Mouse (Mus musculus) kidney, embryonic 14.5 days (tissue): ENCODE measurements around the gene Krit1. TPM values are rescaled to one million over a fixed set of nuclear protein-coding genes. Genes with fewer than 3 reads are reported as not detected.
"Not testable (repeated sequence)": the region's sequence is repeated elsewhere in the genome, so short reads cannot be mapped to it uniquely, and the experiment has no call there.

Source experiments
- ATAC-seq: fragments of 200-750 bp; cut with Nextera tagmentation; 2 replicates; pipeline ENCODE4 v1.8.0; 2017; ENCODE audit warnings: moderate number of reproducible peaks, mild to moderate bottlenecking, moderate TSS enrichment, moderate library complexity; ENCODE audit not compliant: low FRiP score, low TSS enrichment
- H3K27ac ChIP-seq: fragments of 300-500 bp; sonication (generic); 2 replicates; pipeline ENCODE4 v1.5.1; 2014; ENCODE audit warnings: low read depth, mild to moderate bottlenecking, low read length, moderate library complexity, mixed read lengths
- H3K27me3 ChIP-seq: fragments of 300-500 bp; sonication (generic); 2 replicates; pipeline ENCODE4 v1.6.1; 2014; ENCODE audit warnings: mild to moderate bottlenecking, low read length; ENCODE audit not compliant: control insufficient read depth, insufficient read depth
- H3K36me3 ChIP-seq: fragments of 300-500 bp; sonication (generic); 2 replicates; pipeline ENCODE4 v1.6.1; 2014; ENCODE audit warnings: low read length, mixed read lengths; ENCODE audit not compliant: control insufficient read depth, insufficient read depth
- H3K4me1 ChIP-seq: fragments of 300-500 bp; sonication (generic); 2 replicates; pipeline ENCODE4 v1.6.1; 2014; ENCODE audit warnings: low read length, mixed read lengths; ENCODE audit not compliant: control insufficient read depth, insufficient read depth
- H3K4me2 ChIP-seq: fragments of 300-500 bp; sonication (generic); replicated peaks from 2 replicates; pipeline ENCODE4 v1.6.1; 2014; ENCODE audit warnings: low read depth, mild to moderate bottlenecking, low read length
- H3K4me3 ChIP-seq: fragments of 300-500 bp; sonication (generic); 2 replicates; pipeline ENCODE4 v1.5.1; 2014; ENCODE audit warnings: mild to moderate bottlenecking, low read length
- H3K9ac ChIP-seq: fragments of 300-500 bp; sonication (generic); 2 replicates; pipeline ENCODE4 v1.6.1; 2014; ENCODE audit warnings: low read depth, mild to moderate bottlenecking, low read length, moderate library complexity
- H3K9me3 ChIP-seq: fragments of 300-500 bp; sonication (generic); 2 replicates; pipeline ENCODE4 v1.6.1; 2016; ENCODE audit warnings: low read length; ENCODE audit not compliant: control insufficient read depth
- WGBS: fragments of 180-500 bp; shearing (Covaris S2); extraction: QIAGEN DNeasy Blood & Tissue Kit; methylation state at CpG from one replicate; pipeline ENCODE4 v1.1.7; 2014; 5-methylcytosine and 5-hydroxymethylcytosine counted together
- polyA plus RNA-seq: library from polyadenylated mRNA; unstranded; fragments of >200 nt; fragmentation: Nextera tagmentation; extraction: Ambion mirVana; gene quantifications from 2 replicates; pipeline ENCODE4 v1.2.1, GENCODE M21; 2014

Krit1 gene
- polyA plus RNA-seq, 1 experiment from 2014 or later = 50.3 TPM

DNA sequence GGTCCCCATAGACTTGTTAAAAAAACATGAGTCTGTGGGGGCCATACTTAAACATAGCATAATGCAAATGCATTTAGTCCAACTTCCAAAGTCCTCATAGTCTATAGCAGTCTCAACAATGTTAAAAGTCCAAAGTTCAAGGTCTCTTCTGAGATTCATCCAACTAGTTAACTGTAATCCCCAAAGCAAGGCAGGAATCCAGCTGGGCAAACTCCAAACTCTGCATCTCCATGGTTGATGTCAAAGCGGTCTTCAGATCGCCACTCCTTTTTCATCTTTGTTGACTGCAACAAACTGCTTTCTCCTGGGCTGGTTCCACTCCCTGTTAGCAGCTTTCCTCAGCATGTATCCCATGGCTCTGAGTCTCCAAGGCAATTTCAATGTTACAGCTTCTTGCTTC is 5.9 kb upstream of the Krit1 start:
- not testable (repeated sequence) for H3K9me3 ChIP-seq, H3K9ac ChIP-seq, H3K27me3 ChIP-seq, H3K4me2 ChIP-seq, H3K4me1 ChIP-seq, H3K36me3 ChIP-seq, H3K27ac ChIP-seq, ATAC-seq, H3K4me3 ChIP-seq
- 95% methylated on average over 2 of the region's 2 CpGs for WGBS

DNA sequence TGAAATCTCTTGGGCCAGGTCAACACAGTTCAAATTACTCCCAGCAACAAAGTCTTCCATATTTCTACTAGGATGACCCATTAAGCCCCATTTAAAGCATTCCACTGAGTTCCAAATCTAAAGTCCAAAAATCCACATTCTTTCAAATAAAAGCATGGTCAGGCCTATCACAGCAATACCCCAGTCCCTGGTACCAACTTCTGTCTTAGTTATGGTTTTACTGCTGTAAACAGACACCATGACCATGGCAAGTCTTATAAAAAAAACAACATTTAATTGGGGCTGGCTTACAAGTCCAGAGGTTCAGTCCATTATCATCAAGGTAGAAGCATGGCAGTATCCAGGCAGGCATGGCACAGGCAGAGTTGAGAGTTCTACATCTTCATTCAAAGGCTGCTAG is 4.3 kb upstream of the Krit1 start:
- not testable (repeated sequence) for H3K4me1 ChIP-seq, H3K4me2 ChIP-seq, H3K9me3 ChIP-seq, ATAC-seq, H3K9ac ChIP-seq, H3K27ac ChIP-seq, H3K27me3 ChIP-seq, H3K4me3 ChIP-seq, H3K36me3 ChIP-seq

DNA sequence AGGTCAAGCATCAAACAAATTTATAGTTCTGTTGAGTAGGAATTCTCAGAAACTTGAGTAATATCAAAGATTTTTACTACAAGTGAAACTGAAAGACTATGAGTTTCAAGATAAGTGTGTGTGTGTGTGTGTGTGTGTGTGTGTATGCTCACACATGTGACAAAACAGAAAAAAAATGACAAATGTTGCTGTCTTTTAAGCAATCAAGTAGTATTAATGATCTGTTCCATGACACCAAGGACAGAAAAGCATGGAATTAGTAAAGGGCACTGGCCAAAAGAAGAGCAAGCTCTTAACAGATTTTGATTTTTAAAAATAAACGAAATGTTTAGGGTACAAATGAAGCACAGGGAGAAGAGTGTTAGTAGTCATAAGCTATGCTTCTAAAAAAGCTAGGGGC is 2.9 kb upstream of the Krit1 start:
- ATAC-seq = no peak
- H3K36me3 ChIP-seq = no peaks in the 10 kb centered on the region
- no peak overlapping the region for H3K27ac ChIP-seq
- H3K27me3 ChIP-seq = no peaks in the 10 kb centered on the region
- no peak overlapping the region for H3K9ac ChIP-seq
- WGBS = 83% methylated on average over 1 of the region's 1 CpGs
- peaks cover 8% of the 10 kb centered on the region; the same call in 1 of the 2 replicates for H3K4me1 ChIP-seq
- H3K9me3 ChIP-seq = no peaks in the 10 kb centered on the region
- H3K4me2 ChIP-seq = no peak overlapping the region
- no peak overlapping the region for H3K4me3 ChIP-seq

GRCm38 (mm10) chr5:3800881-3801280 is 2.1 kb upstream of the Krit1 start:
- no peak overlapping the region for H3K4me3 ChIP-seq
- H3K4me2 ChIP-seq = 0 out of 2 replicates have a peak overlapping the region, but pooled peaks have one; percentile 10
- peaks cover 8% of the 10 kb centered on the region; the same call in 1 of the 2 replicates for H3K4me1 ChIP-seq
- no peaks in the 10 kb centered on the region for H3K36me3 ChIP-seq
- no peak overlapping the region for H3K27ac ChIP-seq
- WGBS = 77% methylated on average over 4 of the region's 4 CpGs
- no peak for ATAC-seq
- H3K9ac ChIP-seq = no peak overlapping the region
- H3K9me3 ChIP-seq = no peaks in the 10 kb centered on the region
- H3K27me3 ChIP-seq = no peaks in the 10 kb centered on the region

DNA sequence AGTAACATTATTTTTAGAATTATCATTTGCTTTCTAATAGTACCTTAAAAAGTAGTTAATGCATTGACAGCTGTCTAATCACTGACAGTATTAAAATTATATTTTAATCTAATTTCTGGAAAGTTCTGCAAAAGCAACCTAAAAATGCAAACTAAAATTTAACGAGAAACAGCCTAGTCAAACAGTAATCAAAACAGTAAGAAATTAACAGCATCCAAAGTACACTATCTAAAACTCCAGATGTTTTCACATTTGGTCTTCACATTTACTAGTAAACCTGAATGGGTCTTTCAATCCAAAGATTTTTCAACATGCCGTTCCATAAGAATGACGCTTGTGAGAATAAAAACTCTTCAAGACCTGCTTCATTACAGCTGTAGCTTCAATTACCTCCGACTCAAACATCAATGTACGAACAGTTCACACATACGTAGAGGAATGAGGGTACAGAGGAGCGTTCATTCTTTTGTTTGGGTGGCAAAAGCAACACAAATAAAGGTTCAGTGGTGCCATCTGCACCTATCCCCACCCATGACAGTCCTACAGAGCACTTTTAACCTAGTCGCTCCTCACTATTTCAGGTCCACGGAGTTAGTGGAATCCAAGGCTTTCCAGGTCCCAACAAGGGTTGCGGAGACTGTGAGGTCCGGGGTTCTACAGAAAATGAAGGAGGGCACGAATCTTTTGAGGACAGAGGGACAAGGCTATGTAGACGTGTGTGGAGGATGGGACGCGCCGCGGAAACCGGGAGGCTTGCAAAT is 1.1 kb upstream of the Krit1 start:
- Histone ChIP-seq H3K27ac (peak overlapping the region; percentile 81), H3K36me3 (no peaks in the 10 kb centered on the region), H3K4me1 (peaks cover 8% of the 10 kb centered on the region; the same call in 1 of the 2 replicates), H3K9me3 (no peaks in the 10 kb centered on the region), H3K9ac (peak overlapping the region; percentile 86), H3K27me3 (no peaks in the 10 kb centered on the region), H3K4me3 (peak overlapping the region; percentile 90), H3K4me2 (peak overlapping the region; percentile 69)
- peak; percentile 38 for ATAC-seq
- 4% methylated on average over 18 of the region's 18 CpGs for WGBS

DNA sequence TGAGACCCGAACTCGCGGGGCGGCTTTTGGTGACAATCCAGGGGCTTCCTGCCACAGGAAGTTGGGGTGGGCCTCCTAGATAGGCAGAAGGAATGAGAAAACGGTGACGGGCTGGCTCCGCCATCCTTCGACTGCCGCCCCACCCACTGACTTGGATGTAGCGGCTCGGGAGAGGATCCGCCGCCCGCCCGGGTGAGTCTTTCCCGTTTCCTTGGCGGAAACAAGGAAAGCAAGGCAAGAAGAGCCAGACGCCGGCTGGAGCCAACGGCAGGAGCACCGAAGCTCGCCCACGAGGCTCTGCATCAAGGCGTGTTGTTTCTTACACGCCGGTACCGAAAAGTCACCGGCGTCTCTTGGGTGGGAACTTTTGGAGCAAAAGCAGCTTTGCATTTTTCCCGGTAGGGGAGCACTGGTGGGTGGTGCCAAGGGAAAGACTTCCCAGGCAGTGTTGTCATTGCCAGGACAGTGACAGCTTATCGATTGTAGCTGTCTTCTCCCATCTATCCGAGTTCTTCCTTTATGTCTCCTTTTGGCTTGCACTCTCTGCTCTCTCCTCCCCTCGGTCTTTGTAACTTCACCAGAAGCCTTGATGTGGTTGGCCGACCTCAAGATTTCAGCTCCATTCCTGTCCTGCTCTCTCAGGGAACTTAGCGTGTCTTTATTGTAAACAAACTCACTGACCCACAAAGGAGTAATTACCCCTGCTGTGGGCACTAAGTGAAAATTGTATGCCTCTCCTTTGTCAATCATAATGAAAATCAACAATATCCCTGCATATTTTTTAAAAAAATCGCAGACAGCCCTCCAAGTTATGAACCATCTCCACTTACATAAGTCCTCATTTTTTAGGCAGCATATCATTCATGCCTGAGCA is 545 bp downstream of the Krit1 start:
- Histone ChIP-seq H3K27me3 (no peaks in the 10 kb centered on the region), H3K9ac (peak overlapping the region; percentile 86), H3K4me2 (peak overlapping the region; percentile 69), H3K36me3 (peaks cover 3% of the 10 kb centered on the region; the same call in 1 of the 2 replicates), H3K4me1 (peaks cover 8% of the 10 kb centered on the region; the same call in 1 of the 2 replicates), H3K4me3 (peak overlapping the region; percentile 90), H3K27ac (peak overlapping the region; percentile 81), H3K9me3 (no peaks in the 10 kb centered on the region)
- peak; percentile 75 for ATAC-seq
- under 1% methylated on average over 36 of the region's 36 CpGs for WGBS

- Histone ChIP-seq H3K36me3 (peaks cover 13% of the 10 kb centered on the region; the same call in 1 of the 2 replicates), H3K27ac (no peak overlapping the region), H3K4me2 (no peak overlapping the region), H3K9me3 (no peaks in the 10 kb centered on the region), H3K4me1 (peaks cover 2% of the 10 kb centered on the region; the same call in 1 of the 2 replicates), H3K4me3 (no peak overlapping the region), H3K27me3 (no peaks in the 10 kb centered on the region), H3K9ac (no peak overlapping the region)
- WGBS = 95% methylated on average over 1 of the region's 1 CpGs
- ATAC-seq = no peak
Measured at GRCm38 (mm10) chr5:3808472-3808871, 5.5 kb downstream of the Krit1 start.

DNA sequence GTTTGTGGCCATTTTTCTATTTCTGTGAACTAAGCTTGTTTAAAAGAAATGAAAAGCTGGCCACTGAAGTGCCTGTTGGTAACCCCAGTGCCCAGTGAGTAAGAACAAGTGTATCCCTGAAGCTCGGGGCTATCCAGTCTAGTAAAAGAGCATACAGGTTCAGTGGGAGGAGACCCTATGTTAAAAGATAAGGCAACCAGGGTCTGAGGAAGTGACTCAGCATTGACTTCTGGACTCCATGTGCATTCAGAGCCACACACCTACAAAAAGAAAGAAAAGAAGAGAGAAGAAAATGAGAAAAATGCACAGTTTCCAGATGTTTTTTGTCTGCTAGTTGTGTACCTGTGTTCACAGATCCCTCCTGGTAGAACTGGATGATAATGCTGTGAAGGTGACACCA is 31.1 kb downstream of the Krit1 start:
- peaks cover 37% of the 10 kb centered on the region for H3K36me3 ChIP-seq

GRCm38 (mm10) chr5:3845026-3845425 is 42.0 kb downstream of the Krit1 start, which contains the start of gene Lrrd1:
Lrrd1 (plus strand) TSS chr5:3845173.
- Histone ChIP-seq H3K36me3 (peaks cover 7% of the 10 kb centered on the region; the same call in 1 of the 2 replicates), H3K4me3 (peak within 1 kb of the TSS; percentile 28), H3K27ac (no peak within 1 kb of the TSS), H3K4me2 (peak within 1 kb of the TSS; percentile 42), H3K4me1 (no peaks in the 10 kb centered on the region), H3K27me3 (no peaks in the 10 kb centered on the region), H3K9me3 (no peaks in the 10 kb centered on the region), H3K9ac (peak within 1 kb of the TSS; percentile 36; the same call in 1 of the 2 replicates)
- 6% methylated on average over 24 of the region's 24 CpGs for WGBS
- ATAC-seq = 0 out of 2 replicates have a peak, but pooled peaks have one; percentile 68

More for the DNA sequence above, 31.1 kb downstream of the Krit1 start:
- 82% methylated on average over 1 of the region's 1 CpGs for WGBS
- Histone ChIP-seq H3K4me2 (no peak overlapping the region), H3K4me3 (no peak overlapping the region), H3K4me1 (no peaks in the 10 kb centered on the region), H3K27ac (no peak overlapping the region), H3K9ac (no peak overlapping the region), H3K9me3 (no peaks in the 10 kb centered on the region), H3K27me3 (no peaks in the 10 kb centered on the region)
- ATAC-seq = no peak
